Mouse (Mus musculus) skeletal muscle tissue, adult 2 months (tissue): ENCODE measurements around the gene Dyrk1a.

Experiments used
- DNase-seq: peaks from one replicate; pipeline ENCODE4 v3.0.0-alpha.2; 2012; ENCODE audit warnings: low read depth, low spot score

Gene Dyrk1a

GRCm38 (mm10) chr16:94569229-94570176, at the start of gene Dyrk1a:
TSS of gene Dyrk1a (plus strand) at chr16:94570010.
- peak; percentile 100 for DNase-seq

GRCm38 (mm10) chr16:94523594-94524377, 46.0 kb upstream of the Dyrk1a start:
- DNase-seq, result no peak

GRCm38 (mm10) chr16:94524691-94525090, 45.1 kb upstream of the Dyrk1a start:
- DNase-seq, result no peak

GRCm38 (mm10) chr16:94525955-94526343, 43.9 kb upstream of the Dyrk1a start:
- no peak for DNase-seq

- DNase-seq, result peak; percentile 98
Measured at GRCm38 (mm10) chr16:94526344-94527151, 43.3 kb upstream of the Dyrk1a start, which contains the start of gene Vps26c. TSS of gene Vps26c (minus strand) at chr16:94526830.

GRCm38 (mm10) chr16:94527152-94527534, 42.7 kb upstream of the Dyrk1a start:
- no peak for DNase-seq

- DNase-seq, result no peak
Measured at GRCm38 (mm10) chr16:94527546-94527945, 42.3 kb upstream of the Dyrk1a start.

GRCm38 (mm10) chr16:94531268-94531667, 38.5 kb upstream of the Dyrk1a start:
- DNase-seq, result no peak

- DNase-seq, result no peak
Measured at GRCm38 (mm10) chr16:94533679-94534078, 36.1 kb upstream of the Dyrk1a start.

GRCm38 (mm10) chr16:94535716-94536115, 34.1 kb upstream of the Dyrk1a start:
- no peak for DNase-seq

- DNase-seq, result peak; percentile 91
Measured at GRCm38 (mm10) chr16:94536417-94537158, 33.2 kb upstream of the Dyrk1a start.

- DNase-seq, result peak; percentile 75
Measured at GRCm38 (mm10) chr16:94537159-94537527, 32.7 kb upstream of the Dyrk1a start.

- DNase-seq, result no peak
Measured at GRCm38 (mm10) chr16:94540140-94540539, 29.7 kb upstream of the Dyrk1a start.

- no peak for DNase-seq
Measured at GRCm38 (mm10) chr16:94542898-94543297, 26.9 kb upstream of the Dyrk1a start.

- DNase-seq, result peak; percentile 55
Measured at GRCm38 (mm10) chr16:94544540-94545105, 25.2 kb upstream of the Dyrk1a start.

- DNase-seq, result no peak
Measured at GRCm38 (mm10) chr16:94545781-94546562, 23.8 kb upstream of the Dyrk1a start.

GRCm38 (mm10) chr16:94549813-94550212, 20.0 kb upstream of the Dyrk1a start:
- no peak for DNase-seq

- no peak for DNase-seq
Measured at GRCm38 (mm10) chr16:94551934-94552333, 17.9 kb upstream of the Dyrk1a start.

- no peak for DNase-seq
Measured at GRCm38 (mm10) chr16:94555346-94555745, 14.5 kb upstream of the Dyrk1a start.

- DNase-seq, result no peak
Measured at GRCm38 (mm10) chr16:94556228-94556627, 13.6 kb upstream of the Dyrk1a start.
